Mouse (Mus musculus): ENCODE results near the gene Noxo1.

- no peak for TF ChIP-seq CTCF (IDR thresholded peaks at IDR 0.05; ENCODE audit: control insufficient read depth, insufficient read depth, insufficient replicate concordance, low read depth, low read length)
- TF ChIP-seq POLR2A (IDR thresholded peaks at IDR 0.05; ENCODE audit: control insufficient read depth, low read depth, low read length): no peak
These were observed 2.0 kb downstream of the Noxo1 start for GRCm38 (mm10) chr17:24697985-24698384.

All from testis, adult 2 months (tissue).